Mouse (Mus musculus) forebrain, embryonic 14.5 days (tissue): Measurements from ENCODE around the gene Timeless. TPM values are rescaled to one million over a fixed set of nuclear protein-coding genes. Genes with fewer than 3 reads are reported as not detected.
A peak's percentile ranks its signal among the peaks of the same experiment; 100 is the strongest.
"Not testable (repeated sequence)": the region's sequence is repeated elsewhere in the genome, so short reads cannot be mapped to it uniquely, and the experiment has no call there.

Source experiments
- ATAC-seq: fragments of 200-750 bp; cut with Nextera tagmentation; 2 replicates; pipeline ENCODE4 v1.8.0; 2017; ENCODE audit warnings: mild to moderate bottlenecking, moderate library complexity
- DNase-seq: peaks from one replicate; pipeline ENCODE4 v3.0.0-alpha.2; 2015; ENCODE audit warnings: low spot score
- H3K27ac ChIP-seq: fragments of 300-500 bp; sonication (generic); 2 replicates; pipeline ENCODE4 v1.5.1; 2014; ENCODE audit warnings: low read depth, mild to moderate bottlenecking, control low read depth, low read length, moderate library complexity
- H3K27me3 ChIP-seq: fragments of 300-500 bp; sonication (generic); replicated peaks from 2 replicates; pipeline ENCODE4 v1.6.1; 2014; ENCODE audit warnings: low read length, control low read depth, mixed read lengths; ENCODE audit not compliant: control insufficient read depth, insufficient read depth
- H3K36me3 ChIP-seq: fragments of 300-500 bp; sonication (generic); 2 replicates; pipeline ENCODE4 v1.6.1; 2014; ENCODE audit warnings: low read length, control low read depth; ENCODE audit not compliant: control insufficient read depth, insufficient read depth
- H3K4me1 ChIP-seq: fragments of 300-500 bp; sonication (generic); 2 replicates; pipeline ENCODE4 v1.6.1; 2014; ENCODE audit warnings: antibody characterized with exemption, low read length, control low read depth; ENCODE audit not compliant: control insufficient read depth, insufficient read depth
- H3K4me2 ChIP-seq: fragments of 300-500 bp; sonication (generic); 2 replicates; pipeline ENCODE4 v1.6.1; 2014; ENCODE audit warnings: mild to moderate bottlenecking, control low read depth, low read length
- H3K4me3 ChIP-seq: fragments of 300-500 bp; sonication (generic); 2 replicates; pipeline ENCODE4 v1.5.1; 2014; ENCODE audit warnings: low read depth, low read length, control low read depth
- H3K9ac ChIP-seq: fragments of 300-500 bp; sonication (generic); 2 replicates; pipeline ENCODE4 v1.6.1; 2014; ENCODE audit warnings: mild to moderate bottlenecking, low read length, control low read depth, moderate library complexity
- H3K9me3 ChIP-seq: fragments of 300-500 bp; sonication (generic); replicated peaks from 2 replicates; pipeline ENCODE4 v1.6.1; 2016; ENCODE audit warnings: low read length, control low read depth, mixed read lengths; ENCODE audit not compliant: control insufficient read depth
- WGBS: fragments of 180-500 bp; shearing (Covaris S2); extraction: QIAGEN DNeasy Blood & Tissue Kit; methylation state at CpG from one replicate; pipeline ENCODE4 v1.1.7; 2014; 5-methylcytosine and 5-hydroxymethylcytosine counted together
- polyA plus RNA-seq: library from polyadenylated mRNA; unstranded; fragments of >200 nt; fragmentation: Nextera tagmentation; extraction: Ambion mirVana; gene quantifications from 2 replicates; pipeline ENCODE4 v1.2.1, GENCODE M21; 2014

Timeless gene
- polyA plus RNA-seq, 1 experiment from 2014 or later: 27.2 TPM

DNA sequence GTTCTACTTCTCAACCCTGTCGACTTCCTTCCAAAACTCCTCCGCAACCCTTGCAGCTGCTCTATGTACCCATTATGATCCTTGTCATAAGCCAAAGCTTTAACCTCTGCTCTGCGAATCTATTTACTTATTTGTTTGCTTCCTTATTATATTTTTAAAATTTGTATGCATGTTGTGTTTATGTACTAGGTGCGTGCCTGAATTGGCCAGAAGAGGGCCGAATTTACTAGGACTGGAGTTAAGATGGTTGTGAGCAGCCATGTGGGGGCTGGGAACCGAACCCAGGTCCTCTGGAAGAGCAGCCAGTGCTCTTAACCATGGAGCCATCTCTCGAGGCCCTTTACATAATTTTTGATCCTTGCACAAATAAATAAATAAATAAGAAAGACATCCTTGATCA lies 39.0 kb downstream of the Timeless start:
- Histone ChIP-seq H3K4me1 (0 out of 2 replicates have a peak, but pooled peaks cover 2% of the 10 kb centered on the region), H3K36me3 (no peaks in the 10 kb centered on the region), H3K4me2 (peak overlapping the region; percentile 63), H3K9ac (peak overlapping the region; percentile 66), H3K27me3 (no peaks in the 10 kb centered on the region), H3K9me3 (no peaks in the 10 kb centered on the region), H3K27ac (0 out of 2 replicates have a peak overlapping the region, but pooled peaks have one; percentile 6), H3K4me3 (peak overlapping the region; percentile 60)
- DNase-seq (no peak), ATAC-seq (no peak)
- 43% methylated on average over 7 of the region's 7 CpGs for WGBS

DNA sequence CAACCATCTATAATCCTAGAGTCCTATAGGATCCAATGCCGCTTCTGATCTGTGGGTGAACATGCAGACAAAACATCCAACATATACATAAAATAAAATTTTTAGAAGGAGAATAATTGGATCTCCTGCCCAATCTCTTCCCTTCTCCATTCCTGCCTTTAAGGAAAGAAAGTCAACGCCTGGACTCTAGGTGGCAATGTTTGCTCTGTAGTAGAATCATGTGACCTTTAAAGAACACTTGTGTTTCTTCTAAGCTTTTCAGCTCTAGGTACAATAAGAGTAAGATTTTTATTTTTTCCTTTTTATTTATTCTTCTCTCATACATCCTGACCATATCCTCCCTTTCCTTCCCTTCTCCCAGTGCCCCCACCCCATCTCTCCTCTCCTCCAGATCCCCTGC lies 40.0 kb downstream of the Timeless start:
- no peak overlapping the region for H3K4me2 ChIP-seq
- H3K9me3 ChIP-seq: no peaks in the 10 kb centered on the region
- no peaks in the 10 kb centered on the region for H3K27me3 ChIP-seq
- DNase-seq (no peak), ATAC-seq (no peak)
- peaks cover 4% of the 10 kb centered on the region; the same call in 1 of the 2 replicates for H3K36me3 ChIP-seq
- H3K4me1 ChIP-seq: 0 out of 2 replicates have a peak, but pooled peaks cover 2% of the 10 kb centered on the region
- 72% methylated on average over 2 of the region's 2 CpGs for WGBS
- no peak overlapping the region for H3K4me3 ChIP-seq
- no peak overlapping the region for H3K27ac ChIP-seq
- no peak overlapping the region for H3K9ac ChIP-seq

- H3K9me3 ChIP-seq, H3K4me3 ChIP-seq, H3K4me1 ChIP-seq, H3K27ac ChIP-seq, H3K4me2 ChIP-seq, H3K27me3 ChIP-seq, H3K9ac ChIP-seq, ATAC-seq, DNase-seq: not testable (repeated sequence)
- peaks cover 11% of the 10 kb centered on the region; the same call in 1 of the 2 replicates for H3K36me3 ChIP-seq
- 93% methylated on average over 4 of the region's 7 CpGs for WGBS
Observed at GRCm38 (mm10) chr10:128272819-128273439, 41.1 kb downstream of the Timeless start.

- WGBS: 96% methylated on average over 1 of the region's 1 CpGs
- H3K27me3 ChIP-seq, H3K9me3 ChIP-seq, DNase-seq, H3K27ac ChIP-seq, H3K4me1 ChIP-seq, H3K4me2 ChIP-seq, H3K9ac ChIP-seq, H3K4me3 ChIP-seq, ATAC-seq: not testable (repeated sequence)
- peaks cover 25% of the 10 kb centered on the region for H3K36me3 ChIP-seq
Observed at GRCm38 (mm10) chr10:128275374-128275773, 43.5 kb downstream of the Timeless start.

- H3K4me1 ChIP-seq: no peaks in the 10 kb centered on the region
- no peak for ATAC-seq
- no peak overlapping the region for H3K4me2 ChIP-seq
- no peak overlapping the region for H3K27ac ChIP-seq
- H3K36me3 ChIP-seq: peaks cover 48% of the 10 kb centered on the region
- no peaks in the 10 kb centered on the region for H3K27me3 ChIP-seq
- no peak overlapping the region for H3K4me3 ChIP-seq
- H3K9me3 ChIP-seq: no peaks in the 10 kb centered on the region
- no peak for DNase-seq
- 55% methylated on average over 6 of the region's 6 CpGs for WGBS
- H3K9ac ChIP-seq: no peak overlapping the region
Observed at GRCm38 (mm10) chr10:128278158-128278557, 46.3 kb downstream of the Timeless start.

DNA sequence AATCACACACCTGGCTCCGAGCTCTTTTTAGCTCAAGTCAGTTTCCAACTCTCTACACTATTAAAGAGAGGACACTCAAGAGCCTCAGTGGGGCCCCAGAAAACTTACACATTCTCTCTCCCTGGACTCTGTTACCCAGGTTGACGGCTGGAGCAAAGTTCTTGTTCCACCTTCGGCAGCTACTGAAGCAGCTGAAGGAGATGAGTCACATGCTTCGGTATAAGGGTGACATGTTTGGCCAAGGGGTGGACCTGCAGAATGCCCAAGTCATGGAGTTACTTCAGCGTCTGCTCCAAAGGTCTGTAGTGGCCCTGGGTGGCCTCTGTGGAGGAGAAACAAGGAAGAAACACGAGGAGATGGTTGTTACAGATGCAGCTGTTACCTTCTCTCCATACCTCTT lies 49.1 kb downstream of the Timeless start:
- WGBS: 92% methylated on average over 6 of the region's 6 CpGs
- H3K4me1 ChIP-seq: no peaks in the 10 kb centered on the region
- no peaks in the 10 kb centered on the region for H3K27me3 ChIP-seq
- H3K4me3 ChIP-seq: no peak overlapping the region
- H3K4me2 ChIP-seq: no peak overlapping the region
- peaks cover 61% of the 10 kb centered on the region for H3K36me3 ChIP-seq
- DNase-seq (no peak), ATAC-seq (no peak)
- no peak overlapping the region for H3K27ac ChIP-seq
- no peak overlapping the region for H3K9ac ChIP-seq
- H3K9me3 ChIP-seq: no peaks in the 10 kb centered on the region

GRCm38 (mm10) chr10:128281682-128282081 lies 49.8 kb downstream of the Timeless start:
- ATAC-seq (no peak), DNase-seq (no peak)
- no peak overlapping the region for H3K27ac ChIP-seq
- H3K4me3 ChIP-seq: no peak overlapping the region
- 92% methylated on average over 14 of the region's 14 CpGs for WGBS
- H3K9me3 ChIP-seq: no peaks in the 10 kb centered on the region
- no peak overlapping the region for H3K4me2 ChIP-seq
- no peak overlapping the region for H3K9ac ChIP-seq
- peaks cover 58% of the 10 kb centered on the region for H3K36me3 ChIP-seq
- no peaks in the 10 kb centered on the region for H3K4me1 ChIP-seq
- no peaks in the 10 kb centered on the region for H3K27me3 ChIP-seq

- Histone ChIP-seq H3K4me2 (no peak overlapping the region), H3K9ac (no peak overlapping the region), H3K27me3 (no peaks in the 10 kb centered on the region), H3K36me3 (peaks cover 50% of the 10 kb centered on the region), H3K27ac (no peak overlapping the region), H3K4me1 (no peaks in the 10 kb centered on the region), H3K4me3 (no peak overlapping the region), H3K9me3 (no peaks in the 10 kb centered on the region)
- ATAC-seq (no peak), DNase-seq (no peak)
- 91% methylated on average over 20 of the region's 20 CpGs for WGBS
Observed at GRCm38 (mm10) chr10:128282886-128283450, 51.1 kb downstream of the Timeless start.
